Mouse (Mus musculus) layer of hippocampus, postnatal 25 days (tissue): ENCODE data around the gene Rps26. TPM values are rescaled to one million over a fixed set of nuclear protein-coding genes. Genes with fewer than 3 reads are reported as not detected.
"Not testable (repeated sequence)": the region's sequence is repeated elsewhere in the genome, so short reads cannot be mapped to it uniquely, and the experiment has no call there.

Experiments
- DNase-seq, 2 experiments: peaks; one replicate each; pipeline ENCODE4 v3.0.0; 2022; ENCODE audit warnings: mixed read lengths in 2 of 2, low spot score in 1 of 2; ENCODE audit errors: extremely low spot score in 1 of 2
- total RNA-seq, 2 experiments: library from RNA; stranded (reverse); gene quantifications; 2 replicates each; pipeline ENCODE4 v1.2.3; 2021

The Rps26 gene
- total RNA-seq, 2 experiments from 2014 or later: 321 to 324 TPM

DNA sequence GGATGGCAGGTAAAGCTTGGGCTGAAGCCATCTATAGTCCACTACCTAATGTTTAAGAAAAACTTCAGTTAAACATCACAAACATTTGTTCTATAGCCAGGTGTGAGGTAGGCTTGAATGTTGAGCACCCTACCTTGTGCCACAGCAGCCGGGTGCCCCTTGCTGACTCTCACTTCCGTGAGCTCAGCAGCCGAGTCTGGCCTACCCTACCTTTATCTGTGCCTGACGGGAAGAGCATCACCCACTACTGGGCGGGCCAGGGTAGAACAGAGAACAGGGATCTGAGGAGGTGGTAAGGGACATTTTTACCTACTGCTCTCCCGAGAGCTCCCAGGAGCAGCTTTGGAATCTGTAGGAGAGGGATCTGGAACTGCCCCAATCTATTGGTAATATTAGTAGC is 16.2 kb upstream of the Rps26 start:
- DNase-seq: no peak

DNA sequence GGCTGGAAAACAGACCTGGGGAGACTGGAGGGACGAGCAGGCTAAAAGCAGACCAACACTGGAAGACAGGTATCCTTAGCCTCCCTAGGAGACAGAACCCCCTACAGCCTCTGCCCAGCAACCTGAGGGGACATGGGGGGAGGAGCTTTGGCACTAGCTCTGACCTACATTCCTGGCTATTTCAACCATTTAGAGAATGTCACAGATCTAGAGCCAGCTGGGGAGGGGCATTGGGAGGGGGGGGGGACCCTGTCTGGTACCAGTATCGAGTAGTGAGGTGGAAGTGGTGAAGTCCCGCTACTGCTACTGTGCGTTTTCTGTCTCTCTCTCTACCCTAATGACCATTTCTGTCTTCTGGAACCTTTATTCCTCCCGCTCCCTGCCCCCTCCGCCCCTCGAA is 15.3 kb upstream of the Rps26 start:
- DNase-seq: no peak

DNA sequence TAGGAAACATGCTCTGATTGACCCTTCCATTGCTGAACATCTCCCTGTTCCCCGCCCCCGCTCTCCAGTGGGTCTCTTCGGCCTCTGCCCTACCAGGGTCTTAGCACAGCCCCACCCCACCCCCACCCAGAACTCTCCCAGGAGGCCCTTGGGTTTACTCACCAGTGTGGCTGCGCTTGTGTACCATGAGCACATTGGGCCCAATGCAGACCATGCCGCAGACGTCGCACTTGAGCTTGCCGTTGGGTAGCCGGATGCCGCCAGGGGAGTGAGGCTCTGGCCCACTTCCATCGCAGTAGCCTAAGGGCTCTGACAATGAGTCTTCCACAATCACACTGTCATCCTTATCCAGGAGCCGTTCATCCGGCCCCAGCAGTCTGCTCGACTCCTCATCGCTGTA is 14.3 kb upstream of the Rps26 start:
- DNase-seq: no peak

DNA sequence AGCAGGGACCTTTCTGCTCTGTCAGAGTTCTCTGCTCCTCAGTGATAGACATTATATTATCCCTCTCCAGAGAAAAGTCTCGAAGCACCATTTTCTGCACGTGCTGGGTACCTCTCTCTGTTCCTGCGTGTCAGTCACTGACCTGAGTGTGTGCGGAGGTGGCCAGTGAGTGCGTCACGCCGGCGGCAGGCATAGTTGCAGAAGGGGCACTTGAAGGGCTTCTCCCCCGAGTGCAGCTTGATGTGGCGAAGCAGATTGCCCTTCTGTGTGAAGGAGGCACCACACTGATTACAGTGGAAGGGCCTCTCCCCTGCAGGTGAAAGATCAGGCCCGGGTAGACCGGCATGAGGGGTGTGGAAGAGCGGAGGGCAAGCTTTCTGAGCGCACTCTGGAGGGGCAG is 13.5 kb upstream of the Rps26 start:
- no peak for DNase-seq

GRCm38 (mm10) chr10:128637011-128637410 is 10.5 kb upstream of the Rps26 start:
- DNase-seq: no peak

GRCm38 (mm10) chr10:128636561-128636960 is 10.0 kb upstream of the Rps26 start:
- no peak for DNase-seq

DNA sequence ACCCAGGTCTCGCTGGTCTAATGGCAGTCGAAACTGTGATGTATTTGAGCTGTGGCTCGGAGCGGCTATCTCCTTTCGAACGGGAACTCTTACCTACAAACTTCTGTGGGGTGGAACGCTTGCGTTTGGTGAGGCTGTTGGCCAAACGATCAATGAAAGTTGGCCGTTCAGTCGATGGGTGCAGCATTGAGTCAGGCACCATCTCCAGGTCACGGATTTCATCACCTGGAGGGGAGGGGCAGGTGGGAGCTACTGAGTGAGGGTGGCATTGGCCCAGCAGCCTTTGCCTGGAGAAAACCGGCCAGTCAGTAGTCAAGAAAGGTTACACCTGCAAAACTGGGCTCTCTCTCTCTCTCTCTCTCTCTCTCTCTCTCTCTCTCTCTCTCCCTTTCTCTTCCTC is 9.2 kb upstream of the Rps26 start:
- DNase-seq: no peak

- no peak for DNase-seq
Observed at GRCm38 (mm10) chr10:128631571-128631970, 5.0 kb upstream of the Rps26 start.

DNA sequence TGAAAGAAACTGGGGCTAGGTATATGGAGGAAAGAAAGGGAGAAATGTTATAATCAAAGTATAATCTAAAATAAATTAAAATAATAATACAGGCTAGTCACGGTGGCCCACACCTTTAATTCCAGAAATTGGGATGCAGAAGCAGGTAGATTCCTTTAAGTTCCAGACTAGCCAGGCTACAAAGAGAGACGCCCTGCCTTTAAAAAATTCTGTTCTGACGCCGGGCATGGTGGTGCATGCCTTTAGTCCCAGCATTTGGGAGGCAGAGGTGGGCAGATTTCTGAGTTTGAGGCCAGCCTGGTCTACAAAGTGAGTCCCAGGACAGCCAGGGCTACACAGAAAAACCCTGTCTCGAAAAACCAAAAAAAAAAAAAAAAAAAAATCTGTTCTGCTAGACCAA is 3.8 kb upstream of the Rps26 start:
- DNase-seq: not testable (repeated sequence)

DNA sequence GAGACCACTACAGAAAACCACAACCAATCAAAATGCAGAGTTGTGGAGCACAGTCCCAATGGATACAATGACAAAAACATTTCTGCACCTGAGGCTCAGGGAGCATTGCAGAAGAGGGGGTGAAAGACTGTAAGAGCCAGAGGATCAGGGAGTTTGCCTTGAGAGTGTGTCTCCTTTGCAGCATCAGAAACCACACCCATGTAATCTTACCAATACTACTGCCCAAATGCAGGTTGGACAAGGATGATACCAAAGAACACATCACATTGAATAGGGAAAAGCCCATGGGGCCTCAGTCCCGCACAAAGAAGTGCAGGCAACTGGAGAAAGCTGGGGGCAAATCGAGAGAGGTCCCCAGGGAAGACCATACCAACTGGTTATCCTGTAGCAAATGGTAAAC is 3.2 kb upstream of the Rps26 start:
- DNase-seq: no peak

DNA sequence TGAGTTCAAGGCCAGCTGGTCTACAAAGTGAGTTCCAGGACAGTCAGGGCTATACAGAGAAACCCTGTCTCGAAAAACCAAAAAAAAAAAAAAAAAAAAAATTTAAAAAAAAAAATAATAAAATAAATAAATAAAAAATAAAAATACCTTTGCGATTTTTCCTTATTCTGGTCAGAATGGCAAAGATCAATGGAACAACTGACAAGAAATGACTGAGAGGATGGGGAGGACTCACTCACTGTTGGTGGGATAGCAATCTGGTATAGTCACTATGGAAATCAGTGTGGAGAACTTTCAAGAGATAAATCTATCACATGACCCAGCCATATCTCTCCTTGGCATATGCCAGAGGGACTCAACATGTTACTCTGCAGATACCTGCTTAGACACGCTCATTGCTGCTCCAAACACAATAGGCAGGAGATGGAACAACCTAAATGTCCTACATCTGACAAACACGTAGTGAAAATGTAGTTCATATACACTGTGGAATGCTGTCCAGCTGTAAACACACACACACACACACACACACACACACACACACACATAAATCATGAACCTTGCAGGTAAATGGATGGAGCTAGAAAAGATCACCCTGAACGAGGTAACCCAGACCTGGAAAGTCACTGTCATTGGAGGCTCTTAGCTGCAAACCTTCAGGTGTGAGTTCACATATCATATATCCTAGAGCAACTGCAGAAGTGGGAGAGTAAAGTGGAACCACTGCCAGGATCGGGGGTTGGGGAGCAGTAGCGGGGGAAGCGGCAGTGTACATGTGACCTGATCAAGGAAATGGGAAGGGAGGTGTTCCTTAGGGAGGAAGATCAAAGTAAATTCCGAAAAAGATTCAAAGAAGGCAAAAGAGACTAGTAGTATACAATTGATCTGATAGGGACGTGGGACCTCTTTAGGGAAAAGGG is 1.1 kb upstream of the Rps26 start:
- no peak for DNase-seq

- DNase-seq: no peak
Observed at GRCm38 (mm10) chr10:128625287-128625894, 1.2 kb downstream of the Rps26 start.

- DNase-seq: not testable (repeated sequence)
Observed at GRCm38 (mm10) chr10:128623106-128623613, 3.4 kb downstream of the Rps26 start.

DNA sequence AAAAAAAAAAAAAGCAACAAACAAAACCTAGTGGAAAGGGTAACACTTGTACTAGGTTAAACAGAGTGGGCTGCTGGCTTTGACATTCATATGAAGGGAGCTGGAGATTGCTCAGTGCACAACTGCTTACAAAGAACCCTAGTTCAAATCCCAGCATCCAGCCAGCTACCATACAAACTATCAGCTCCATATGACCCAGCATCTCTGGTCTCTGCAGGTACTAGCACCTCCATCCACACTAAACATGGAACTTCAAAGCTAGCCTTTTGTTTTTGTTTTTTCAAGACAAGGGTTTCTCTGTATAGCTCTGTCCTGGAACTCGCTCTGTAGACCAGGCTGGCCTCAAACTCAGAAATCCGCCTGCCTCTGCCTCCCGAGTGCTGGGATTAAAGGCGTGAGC is 3.8 kb downstream of the Rps26 start:
- DNase-seq: no peak

- DNase-seq: no peak
Observed at GRCm38 (mm10) chr10:128621986-128622520, 4.5 kb downstream of the Rps26 start.

GRCm38 (mm10) chr10:128620241-128620640 is 6.3 kb downstream of the Rps26 start:
- DNase-seq: no peak

DNA sequence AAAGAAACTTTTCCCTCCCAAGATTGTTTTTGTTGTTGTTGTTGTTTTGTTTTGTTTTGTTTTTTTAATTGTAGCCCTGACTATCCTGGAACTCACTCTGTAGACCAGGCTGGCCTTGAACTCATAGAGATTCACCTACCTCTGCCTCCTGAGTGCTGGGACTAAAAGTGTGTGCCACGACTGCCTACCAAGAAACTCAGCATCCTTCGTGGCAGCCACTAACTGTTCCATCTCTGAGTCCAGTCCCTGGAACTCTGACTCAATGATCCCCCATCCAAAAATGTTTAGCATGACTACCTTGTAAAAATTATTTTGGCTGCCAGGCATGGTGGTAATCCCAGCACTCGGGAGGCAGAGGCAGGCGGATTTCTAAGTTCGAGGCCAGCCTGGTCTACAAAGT is 7.4 kb downstream of the Rps26 start:
- not testable (repeated sequence) for DNase-seq

GRCm38 (mm10) chr10:128618570-128618969 is 8.0 kb downstream of the Rps26 start:
- no peak for DNase-seq

DNA sequence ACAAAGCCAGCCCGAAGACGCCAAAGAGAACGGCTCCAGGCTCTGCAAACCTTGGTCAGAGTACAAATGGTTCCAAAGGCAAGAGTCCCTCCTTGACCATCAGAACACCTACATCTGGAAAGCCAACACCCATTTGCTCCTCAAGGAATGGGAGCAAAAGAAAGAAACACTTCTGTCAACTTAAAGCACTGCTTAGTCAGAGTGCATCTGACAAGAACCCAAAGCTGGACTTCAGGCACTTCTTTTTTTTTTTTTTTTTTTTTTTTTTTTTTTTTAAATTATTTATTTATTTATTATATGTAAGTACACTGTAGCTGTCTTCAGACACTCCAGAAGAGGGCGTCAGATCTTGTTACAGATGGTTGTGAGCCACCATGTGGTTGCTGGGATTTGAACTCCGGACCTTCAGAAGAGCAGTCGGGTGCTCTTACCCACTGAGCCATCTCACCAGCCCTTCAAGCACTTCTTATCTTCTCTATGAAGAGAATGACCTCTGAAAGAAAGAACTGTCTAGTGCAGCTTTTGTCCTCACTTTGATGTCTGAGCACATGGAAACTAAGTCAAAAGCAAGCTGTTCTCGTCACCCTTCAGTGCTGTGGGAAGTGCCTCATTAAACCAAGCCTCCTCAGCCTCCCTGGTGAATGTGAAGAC is 10.6 kb downstream of the Rps26 start:
- not testable (repeated sequence) for DNase-seq

GRCm38 (mm10) chr10:128614934-128615333 is 11.6 kb downstream of the Rps26 start:
- no peak for DNase-seq

DNA sequence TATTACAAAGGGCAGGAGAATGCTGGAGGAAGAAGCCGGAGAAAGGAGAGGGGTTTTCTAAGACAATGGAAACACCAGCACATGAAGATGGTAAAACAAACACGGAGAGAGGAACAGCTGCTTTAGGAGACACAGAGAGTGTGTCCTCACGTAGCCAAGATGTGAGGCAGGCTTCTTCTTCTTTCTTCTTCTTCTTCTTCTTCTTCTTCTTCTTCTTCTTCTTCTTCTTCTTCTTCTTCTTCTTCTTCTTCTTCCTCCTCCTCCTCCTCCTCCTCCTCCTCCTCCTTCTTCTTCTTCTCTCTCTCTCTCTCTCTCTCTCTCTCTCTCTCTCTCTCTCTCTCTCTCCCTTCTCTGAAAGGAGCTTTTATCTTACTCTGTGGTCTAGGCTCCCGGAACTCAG is 12.7 kb downstream of the Rps26 start:
- not testable (repeated sequence) for DNase-seq
